Mouse (Mus musculus): ENCODE data around the gene Hp.

Hp gene

GRCm38 (mm10) chr8:109564766-109565165, 14.2 kb downstream of the Hp start:
- DNase-seq (ENCODE audit: low read depth, low spot score): no peak

- no peak for DNase-seq (ENCODE audit: low read depth, low spot score)
Observed at GRCm38 (mm10) chr8:109563881-109564280, 15.1 kb downstream of the Hp start.

DNA sequence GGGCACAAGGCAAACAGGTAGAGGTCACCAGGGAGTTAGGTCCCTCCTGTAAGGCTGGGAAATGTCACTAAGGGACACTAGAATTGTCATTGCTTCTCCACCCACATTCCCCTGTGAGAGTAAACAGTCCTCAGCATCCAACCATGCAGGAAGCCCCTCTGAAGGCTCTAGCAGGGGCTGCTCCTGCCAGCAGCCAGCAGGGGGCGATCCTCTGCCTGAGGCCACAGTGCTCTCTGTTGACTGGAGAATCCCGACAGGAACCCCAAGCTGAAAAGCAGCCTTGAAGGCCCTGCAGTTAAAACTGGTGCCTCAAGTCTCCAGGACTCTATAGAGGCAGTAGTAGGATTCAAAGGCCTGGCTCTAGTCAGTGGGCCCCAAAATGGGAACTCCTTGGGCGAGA, 27.3 kb downstream of the Hp start:
- peak; percentile 17 for DNase-seq (ENCODE audit: low read depth, low spot score)

- no peak for DNase-seq (ENCODE audit: low read depth, low spot score)
Observed at GRCm38 (mm10) chr8:109544049-109544448, 34.9 kb downstream of the Hp start.

- DNase-seq (ENCODE audit: low read depth, low spot score): no peak
Observed at GRCm38 (mm10) chr8:109542748-109543519, 36.0 kb downstream of the Hp start.

DNA sequence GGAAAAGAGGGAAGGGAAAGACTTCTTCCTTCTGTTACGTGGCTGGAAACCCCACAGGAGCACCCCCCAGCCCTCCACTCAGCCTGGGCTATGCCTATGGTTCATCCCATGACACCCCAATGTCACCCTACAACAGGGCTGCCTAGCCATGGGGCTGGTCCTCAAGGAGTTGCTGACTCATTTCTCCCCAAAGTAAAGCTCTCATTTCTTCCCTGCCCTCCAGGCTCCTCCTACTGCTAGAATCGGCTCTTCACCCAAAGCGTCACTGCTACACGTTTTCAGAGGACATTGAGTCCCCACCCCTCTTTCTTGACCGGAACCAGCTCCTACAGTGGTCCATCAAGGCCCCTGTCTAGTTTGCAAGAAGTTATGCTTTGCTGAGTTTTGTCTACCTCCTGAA, 36.8 kb downstream of the Hp start:
- DNase-seq (ENCODE audit: low read depth, low spot score): no peak

- DNase-seq (ENCODE audit: low read depth, low spot score): peak; percentile 72
Observed at GRCm38 (mm10) chr8:109536703-109537102, 42.3 kb downstream of the Hp start.

GRCm38 (mm10) chr8:109535140-109535990, 43.6 kb downstream of the Hp start:
- no peak for DNase-seq (ENCODE audit: low read depth, low spot score)
